In genomic region chr1:91923567-91923966, GRCm38 (mm10) we compare ENCODE assay signal across 22 mouse cellular contexts.
DNase-seq lines count a peak whose midpoint lies in the region; ATAC-seq and TF ChIP-seq lines count a peak whose summit lies in the region.
"Had no signal": no experiment of that assay in that cellular context is flagged by ENCODE, and none has a peak within 500 bp of the region (broad histone marks: within the 10 kb centered on the region; RNA-seq: fewer than 3 reads in every experiment).

No protein-coding gene starts in this region.

- no peaks in the 10 kb centered on the region for H3K4me1 ChIP-seq in midbrain, embryonic 13.5 days (replicated peaks)
- no peaks in the 10 kb centered on the region for H3K4me1 ChIP-seq in hindbrain, postnatal 0 days (ENCODE audit: insufficient read depth, low read length)
- H3K4me1 ChIP-seq: forebrain, embryonic 12.5 days; forebrain, embryonic 15.5 days; hindbrain, embryonic 15.5 days had no signal

- 95% methylated on average over 9 of the region's 9 CpGs for WGBS in midbrain, embryonic 13.5 days
- 94% methylated on average over 9 of the region's 9 CpGs for WGBS in hindbrain, postnatal 0 days

- H3K9ac ChIP-seq in midbrain, embryonic 13.5 days (replicated peaks), result no peak overlapping the region
- no peak overlapping the region for H3K9ac ChIP-seq in hindbrain, postnatal 0 days (replicated peaks; ENCODE audit: low read length)
- H3K9ac ChIP-seq: embryonic facial prominence, embryonic 12.5 days; embryonic facial prominence, embryonic 15.5 days; forebrain, embryonic 12.5 days; forebrain, embryonic 15.5 days; hindbrain, embryonic 12.5 days; hindbrain, embryonic 15.5 days had no signal

- no peaks in the 10 kb centered on the region for H3K9me3 ChIP-seq in midbrain, embryonic 13.5 days
- no peaks in the 10 kb centered on the region for H3K9me3 ChIP-seq in hindbrain, postnatal 0 days (ENCODE audit: low read length)
- H3K9me3 ChIP-seq: embryonic facial prominence, embryonic 12.5 days; embryonic facial prominence, embryonic 15.5 days; forebrain, embryonic 12.5 days; forebrain, embryonic 15.5 days; hindbrain, embryonic 12.5 days; hindbrain, embryonic 15.5 days had no signal

- no peak overlapping the region for H3ac ChIP-seq in myocyte (ENCODE audit: control insufficient read depth, insufficient read length)

- H3K4me2 ChIP-seq in myocyte (ENCODE audit: low read depth), result no peak overlapping the region
- no peak overlapping the region for H3K4me2 ChIP-seq in midbrain, embryonic 13.5 days (replicated peaks)
- H3K4me2 ChIP-seq in hindbrain, postnatal 0 days (ENCODE audit: low read depth, low read length), result no peak overlapping the region
- H3K4me2 ChIP-seq: embryonic facial prominence, embryonic 12.5 days; embryonic facial prominence, embryonic 15.5 days; forebrain, embryonic 12.5 days; forebrain, embryonic 15.5 days; heart, embryonic 11.5 days; hindbrain, embryonic 12.5 days; hindbrain, embryonic 15.5 days had no signal

- no peak overlapping the region for H3K27ac ChIP-seq in midbrain, embryonic 13.5 days
- H3K27ac ChIP-seq in hindbrain, postnatal 0 days, result no peak overlapping the region
- H3K27ac ChIP-seq: embryonic facial prominence, embryonic 12.5 days; embryonic facial prominence, embryonic 15.5 days; forebrain, embryonic 12.5 days; forebrain, embryonic 15.5 days; hindbrain, embryonic 12.5 days; hindbrain, embryonic 15.5 days had no signal

- no peaks in the 10 kb centered on the region for H3K27me3 ChIP-seq in myocyte (ENCODE audit: control insufficient read depth, insufficient read depth, insufficient read length)
- no peaks in the 10 kb centered on the region for H3K27me3 ChIP-seq in midbrain, embryonic 13.5 days
- no peaks in the 10 kb centered on the region for H3K27me3 ChIP-seq in hindbrain, postnatal 0 days (ENCODE audit: insufficient read depth, low read length)
- H3K27me3 ChIP-seq: embryonic facial prominence, embryonic 12.5 days; embryonic facial prominence, embryonic 15.5 days; forebrain, embryonic 12.5 days; forebrain, embryonic 15.5 days; hindbrain, embryonic 12.5 days; hindbrain, embryonic 15.5 days had no signal

- peak; percentile 39 to 71 for DNase-seq in layer of hippocampus, adult 18-20 months (ENCODE audit: low spot score in 2 of 2)
- DNase-seq in layer of hippocampus, adult 9-10 months (ENCODE audit: low spot score), result no peak
- peak; percentile 69 for DNase-seq in layer of hippocampus, adult 9-11 months
- no peak for DNase-seq in hindbrain, postnatal 0 days (ENCODE audit: low spot score)
- DNase-seq: adrenal gland, adult 2 months; adrenal gland, postnatal 14 days; cerebellum, adult 11 months; cerebellum, adult 2 months; cerebellum, adult 9-11 months; cerebellum, postnatal 25 days; gastrocnemius, postnatal 10 days; gastrocnemius, postnatal 36 days had no signal

- TF ChIP-seq CTCF in hindbrain, postnatal 0 days (IDR thresholded peaks at IDR 0.05; ENCODE audit: low read depth), result no peak

- H3K79me2 ChIP-seq in myocyte (ENCODE audit: control insufficient read depth, insufficient read depth), result no peaks in the 10 kb centered on the region

- no peaks in the 10 kb centered on the region for H3K36me3 ChIP-seq in myocyte (ENCODE audit: control insufficient read depth, insufficient read depth)
- H3K36me3 ChIP-seq in midbrain, embryonic 13.5 days, result peaks cover 3% of the 10 kb centered on the region; the same call in 1 of the 2 replicates
- H3K36me3 ChIP-seq in hindbrain, postnatal 0 days (ENCODE audit: insufficient read depth, low read length), result 0 out of 2 replicates have a peak, but pooled peaks cover under 1% of the 10 kb centered on the region
- H3K36me3 ChIP-seq: embryonic facial prominence, embryonic 15.5 days; forebrain, embryonic 15.5 days; hindbrain, embryonic 15.5 days had no signal

- TF ChIP-seq POLR2A in myocyte (IDR thresholded peaks at IDR 0.05; ENCODE audit: insufficient read length, low read depth), result no peak

- no peak for ATAC-seq in midbrain, embryonic 13.5 days
- no peak for ATAC-seq in hindbrain, postnatal 0 days
- ATAC-seq: CD4-positive, CD25-positive, alpha-beta regulatory T cell, adult 4 months; forebrain, embryonic 15.5 days had no signal

- no peak overlapping the region for H3K4me3 ChIP-seq in myocyte
- no peak overlapping the region for H3K4me3 ChIP-seq in midbrain, embryonic 13.5 days (replicated peaks)
- H3K4me3 ChIP-seq in hindbrain, postnatal 0 days (ENCODE audit: low read length), result no peak overlapping the region
- H3K4me3 ChIP-seq: embryonic facial prominence, embryonic 12.5 days; embryonic facial prominence, embryonic 15.5 days; forebrain, embryonic 12.5 days; forebrain, embryonic 15.5 days; hindbrain, embryonic 12.5 days; hindbrain, embryonic 15.5 days had no signal

TF ChIP-seq in myocyte, 11 proteins besides CTCF, POLR2A, EP300 and RAD21:
- TF ChIP-seq POLR2AphosphoS2 (IDR thresholded peaks at IDR 0.05; ENCODE audit: insufficient read length, low read depth) (peak; percentile 45), USF1 (IDR thresholded peaks at IDR 0.05; ENCODE audit: low read depth) (no peak), MAX (IDR thresholded peaks at IDR 0.05; ENCODE audit: low read depth) (no peak), MYOG (IDR thresholded peaks at IDR 0.05; ENCODE audit: control insufficient read depth in 1 of 3, insufficient read depth in 1 of 3, insufficient read length in 2 of 3, low read depth in 2 of 3) (no peak)
TF ChIP-seq in myocyte: peak in this region for 1.

Comparison
In these comparisons a context has a peak if more than half of its experiments do, and no peak if none do; other contexts are left out.
1. DNase-seq: peak in layer of hippocampus, adult 18-20 months (2 of 2) and layer of hippocampus, adult 9-11 months (single experiment); none in layer of hippocampus, adult 9-10 months (single experiment) and hindbrain, postnatal 0 days (single experiment).